Comparison of ENCODE assay signal across 13 mouse cellular contexts in genomic region chr6:95167668-95168227, GRCm38 (mm10). TPM values are rescaled to one million over a fixed set of nuclear protein-coding genes. Genes with fewer than 3 reads are reported as not detected.
DNase-seq lines count a peak whose midpoint lies in the region; ATAC-seq and TF ChIP-seq lines count a peak whose summit lies in the region.
"Had no signal": no experiment of that assay in that cellular context is flagged by ENCODE, and none has a peak within 500 bp of the region (broad histone marks: within the 10 kb centered on the region; RNA-seq: fewer than 3 reads in every experiment).

No protein-coding gene starts in this region.

- no peaks in the 10 kb centered on the region for H3K4me1 ChIP-seq in lung, embryonic 14.5 days (ENCODE audit: insufficient read depth)
- no peaks in the 10 kb centered on the region for H3K4me1 ChIP-seq in lung, postnatal 0 days (ENCODE audit: insufficient read depth, low read depth, low read length)
- no peaks in the 10 kb centered on the region; the same call in 1 of the 2 replicates for H3K4me1 ChIP-seq in embryonic facial prominence, embryonic 15.5 days
- H3K4me1 ChIP-seq in hindbrain, embryonic 13.5 days (replicated peaks) = peaks cover 9% of the 10 kb centered on the region; the same call in 1 of the 2 replicates
- H3K4me1 ChIP-seq: liver, embryonic 15.5 days; megakaryocyte, embryonic 14.5 days had no signal

- no peak for ATAC-seq in lung, embryonic 14.5 days (ENCODE audit: insufficient read depth)
- ATAC-seq in lung, postnatal 0 days = no peak
- ATAC-seq in embryonic facial prominence, embryonic 15.5 days (ENCODE audit: insufficient number of reproducible peaks, low FRiP score, low TSS enrichment, low read depth) = 0 out of 2 replicates have a peak, but pooled peaks have one; percentile 43
- ATAC-seq in hindbrain, embryonic 13.5 days (ENCODE audit: low FRiP score) = no peak
- ATAC-seq: inflammation-experienced regulatory T-cells, adult 6 months had no signal

- H3K4me2 ChIP-seq in lung, embryonic 14.5 days = no peak overlapping the region
- H3K4me2 ChIP-seq in lung, postnatal 0 days (replicated peaks; ENCODE audit: low read depth, low read length) = no peak overlapping the region
- H3K4me2 ChIP-seq in embryonic facial prominence, embryonic 15.5 days (replicated peaks) = no peak overlapping the region
- no peak overlapping the region for H3K4me2 ChIP-seq in hindbrain, embryonic 13.5 days
- H3K4me2 ChIP-seq: liver, embryonic 15.5 days had no signal

- no peak overlapping the region for H3K9ac ChIP-seq in lung, embryonic 14.5 days
- no peak overlapping the region for H3K9ac ChIP-seq in lung, postnatal 0 days (replicated peaks; ENCODE audit: low read depth)
- no peak overlapping the region for H3K9ac ChIP-seq in embryonic facial prominence, embryonic 15.5 days
- H3K9ac ChIP-seq in hindbrain, embryonic 13.5 days = no peak overlapping the region
- H3K9ac ChIP-seq: liver, embryonic 15.5 days had no signal

- no peaks in the 10 kb centered on the region for H3K36me3 ChIP-seq in lung, embryonic 14.5 days (ENCODE audit: insufficient read depth)
- no peaks in the 10 kb centered on the region for H3K36me3 ChIP-seq in lung, postnatal 0 days (ENCODE audit: insufficient read depth, low read length)
- H3K36me3 ChIP-seq in embryonic facial prominence, embryonic 15.5 days = no peaks in the 10 kb centered on the region
- no peaks in the 10 kb centered on the region for H3K36me3 ChIP-seq in hindbrain, embryonic 13.5 days
- H3K36me3 ChIP-seq: liver, embryonic 15.5 days had no signal

- peak; percentile 39 for DNase-seq in lung, embryonic 14.5 days
- DNase-seq in lung, postnatal 0 days (ENCODE audit: low spot score) = no peak
- peak; percentile 16 for DNase-seq in retina, embryonic 14.5 days (ENCODE audit: low spot score)
- DNase-seq in urinary bladder, adult 18-20 months (ENCODE audit: low spot score in 2 of 2) = no peak
- no peak for DNase-seq in spleen, adult 12 weeks (ENCODE audit: low spot score)
- DNase-seq in heart, postnatal 4 days = no peak
- DNase-seq: gastrocnemius, postnatal 14 days; thymus, postnatal 36 days had no signal

- TF ChIP-seq EP300 in lung, postnatal 0 days (IDR thresholded peaks at IDR 0.05) = no peak

- 9% methylated on average over 5 of the region's 5 CpGs for WGBS in lung, embryonic 14.5 days
- WGBS in lung, postnatal 0 days = 21% methylated on average over 5 of the region's 5 CpGs
- 22% methylated on average over 5 of the region's 5 CpGs for WGBS in embryonic facial prominence, embryonic 15.5 days
- WGBS in hindbrain, embryonic 13.5 days = 12% methylated on average over 5 of the region's 5 CpGs

- no peaks in the 10 kb centered on the region; the same call in 1 of the 2 replicates for H3K9me3 ChIP-seq in lung, embryonic 14.5 days (ENCODE audit: low read depth, low read length)
- H3K9me3 ChIP-seq in lung, postnatal 0 days (ENCODE audit: low read length) = no peaks in the 10 kb centered on the region
- no peaks in the 10 kb centered on the region for H3K9me3 ChIP-seq in embryonic facial prominence, embryonic 15.5 days (replicated peaks)
- no peaks in the 10 kb centered on the region for H3K9me3 ChIP-seq in hindbrain, embryonic 13.5 days
- H3K9me3 ChIP-seq: liver, embryonic 15.5 days; megakaryocyte, embryonic 14.5 days had no signal

- no peak for TF ChIP-seq CTCF in lung, embryonic 14.5 days (IDR thresholded peaks at IDR 0.05; ENCODE audit: low read depth)
- no peak for TF ChIP-seq CTCF in lung, postnatal 0 days (IDR thresholded peaks at IDR 0.05)

- no peak overlapping the region for H3K27ac ChIP-seq in lung, embryonic 14.5 days (ENCODE audit: low read depth)
- H3K27ac ChIP-seq in lung, postnatal 0 days (ENCODE audit: low read length) = no peak overlapping the region
- H3K27ac ChIP-seq in embryonic facial prominence, embryonic 15.5 days (replicated peaks) = no peak overlapping the region
- H3K27ac ChIP-seq in hindbrain, embryonic 13.5 days = peak overlapping the region; percentile 30; the same call in 1 of the 2 replicates
- H3K27ac ChIP-seq: liver, embryonic 15.5 days had no signal

- no peak overlapping the region for H3K4me3 ChIP-seq in lung, embryonic 14.5 days (ENCODE audit: low read depth, low read length)
- H3K4me3 ChIP-seq in lung, postnatal 0 days (ENCODE audit: low read depth, low read length) = no peak overlapping the region
- no peak overlapping the region for H3K4me3 ChIP-seq in embryonic facial prominence, embryonic 15.5 days (replicated peaks)
- no peak overlapping the region for H3K4me3 ChIP-seq in hindbrain, embryonic 13.5 days
- H3K4me3 ChIP-seq: liver, embryonic 15.5 days; megakaryocyte, embryonic 14.5 days had no signal

- H3K27me3 ChIP-seq in lung, embryonic 14.5 days (ENCODE audit: insufficient read depth, low read length) = no peaks in the 10 kb centered on the region
- no peaks in the 10 kb centered on the region for H3K27me3 ChIP-seq in lung, postnatal 0 days (replicated peaks; ENCODE audit: insufficient read depth, low read length)
- no peaks in the 10 kb centered on the region for H3K27me3 ChIP-seq in embryonic facial prominence, embryonic 15.5 days
- H3K27me3 ChIP-seq in hindbrain, embryonic 13.5 days = no peaks in the 10 kb centered on the region
- H3K27me3 ChIP-seq: liver, embryonic 15.5 days; megakaryocyte, embryonic 14.5 days had no signal

RNA-seq across cellular contexts. Expression of gene Kbtbd8, which starts 50.7 kb away (rescaled TPM):
- 1.9 and 2.3 TPM in 2 replicates for polyA plus RNA-seq in lung, embryonic 14.5 days (2014; fragmentation: Nextera tagmentation; extraction: Ambion mirVana)
- 0.58 and 0.91 TPM in 2 replicates for polyA plus RNA-seq in lung, postnatal 0 days (2015; fragmentation: Nextera tagmentation; extraction: Ambion mirVana)
- polyA plus RNA-seq in embryonic facial prominence, embryonic 15.5 days (2015; fragmentation: Nextera tagmentation; extraction: Ambion mirVana) = 3.5 and 5.9 TPM in 2 replicates
- polyA plus RNA-seq in hindbrain, embryonic 13.5 days (2015; fragmentation: Nextera tagmentation; extraction: Ambion mirVana) = 4.3 and 4.4 TPM in 2 replicates
- under 1 TPM; 0.24 to 0.32 TPM for total RNA-seq in heart, postnatal 4 days (2021)

Comparison
In these comparisons a context has a peak if more than half of its experiments do, and no peak if none do; other contexts are left out.
1. DNase-seq: peak in lung, embryonic 14.5 days (single experiment) and retina, embryonic 14.5 days (single experiment); none in lung, postnatal 0 days (single experiment), urinary bladder, adult 18-20 months (0 of 2), spleen, adult 12 weeks (single experiment) and heart, postnatal 4 days (single experiment).